9 mouse cellular contexts compared by ENCODE assay signal in the genomic region with DNA sequence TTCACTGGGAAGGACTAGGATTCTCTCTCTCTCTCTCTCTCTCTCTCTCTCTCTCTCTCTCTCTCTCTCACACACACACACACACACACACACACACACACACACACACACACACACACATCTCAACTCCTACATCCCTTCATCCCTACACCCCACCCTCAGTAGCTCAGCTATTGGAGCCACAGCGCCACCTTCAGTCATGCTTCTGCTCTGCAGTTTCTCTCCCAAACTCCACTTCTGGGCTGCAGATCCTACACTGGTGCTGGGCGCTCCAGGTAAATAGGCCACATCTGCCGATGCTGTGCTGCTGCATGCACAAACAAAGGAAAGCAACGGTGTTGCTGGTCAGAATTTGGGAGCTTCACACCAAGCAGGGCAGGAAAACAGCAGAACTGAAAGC.
DNase-seq lines count a peak whose midpoint lies in the region; TF ChIP-seq lines count a peak whose summit lies in the region.
"Had no signal": no experiment of that assay in that cellular context is flagged by ENCODE, and none has a peak within 500 bp of the region (broad histone marks: within the 10 kb centered on the region; RNA-seq: fewer than 3 reads in every experiment).

No protein-coding gene starts in this region.

- peak; percentile 78; the same call in 1 of the 2 replicates for TF ChIP-seq CTCF in testis, adult 2 months (IDR thresholded peaks at IDR 0.05; ENCODE audit: control insufficient read depth, insufficient read depth, insufficient replicate concordance, low read depth, low read length)

- no peaks in the 10 kb centered on the region for H3K36me3 ChIP-seq in heart, embryonic 10.5 days
- no peaks in the 10 kb centered on the region for H3K36me3 ChIP-seq in testis, adult 2 months (ENCODE audit: control insufficient read depth, insufficient read depth, low read length)
- H3K36me3 ChIP-seq: limb, embryonic 13.5 days had no signal

- peak; percentile 11 to 52 for DNase-seq in heart, adult 18-20 months
- no peak for DNase-seq in heart, embryonic 10.5 days (ENCODE audit: low spot score)
- DNase-seq in Muller cell, postnatal 12 days (ENCODE audit: inconsistent ontology term), result peak; percentile 23
- peak; percentile 68 to 75 for DNase-seq in cerebellum, postnatal 25 days
- DNase-seq in gastrocnemius, postnatal 4 days (ENCODE audit: low spot score in 2 of 2), result peak; percentile 44 to 52
- DNase-seq in layer of hippocampus, postnatal 36 days, result peak; percentile 70 to 74
- DNase-seq in mesoderm, embryonic 11.5 days (ENCODE audit: low read depth, low spot score), result peak; percentile 70

- no peak for TF ChIP-seq POLR2A in testis, adult 2 months (IDR thresholded peaks at IDR 0.05; ENCODE audit: control insufficient read depth, low read depth, low read length)

- H3K27me3 ChIP-seq in heart, embryonic 10.5 days (ENCODE audit: insufficient read depth, poor library complexity, severe bottlenecking), result no peaks in the 10 kb centered on the region; the same call in 1 of the 2 replicates
- no peaks in the 10 kb centered on the region for H3K27me3 ChIP-seq in testis, adult 2 months (ENCODE audit: control insufficient read depth, insufficient read depth, low read length)
- H3K27me3 ChIP-seq: limb, embryonic 13.5 days had no signal

- no peak overlapping the region for H3K4me3 ChIP-seq in heart, embryonic 10.5 days
- H3K4me3 ChIP-seq in testis, adult 2 months (ENCODE audit: control insufficient read depth, low read depth, low read length), result no peak overlapping the region
- H3K4me3 ChIP-seq: limb, embryonic 13.5 days had no signal

- no peak overlapping the region for H3K27ac ChIP-seq in heart, embryonic 10.5 days
- H3K27ac ChIP-seq in testis, adult 2 months (ENCODE audit: control insufficient read depth, insufficient read depth, low read depth, low read length), result no peak overlapping the region
- H3K27ac ChIP-seq: limb, embryonic 13.5 days had no signal

- H3K9me3 ChIP-seq in heart, embryonic 10.5 days, result no peaks in the 10 kb centered on the region
- H3K9me3 ChIP-seq: limb, embryonic 13.5 days had no signal

- peaks cover 8% of the 10 kb centered on the region; the same call in 1 of the 2 replicates for H3K4me1 ChIP-seq in heart, embryonic 10.5 days
- H3K4me1 ChIP-seq in testis, adult 2 months (ENCODE audit: control insufficient read depth, insufficient read depth, low read length), result no peaks in the 10 kb centered on the region
- H3K4me1 ChIP-seq: limb, embryonic 13.5 days had no signal

- 23% methylated on average over 4 of the region's 4 CpGs for whole genome bisulfite sequencing in heart, embryonic 10.5 days
